Mouse (Mus musculus) testis, adult 10 weeks (tissue): ENCODE results near the gene Srp68. TPM values are rescaled to one million over a fixed set of nuclear protein-coding genes. Genes with fewer than 3 reads are reported as not detected.

Source experiments
- polyA plus RNA-seq: library from polyadenylated mRNA; stranded (reverse); fragments of 350-450 nt; fragmentation: Illumina TruSeq; extraction: RNeasy Lipid Tissue Mini Kit (QIAGEN cat#74804); gene quantifications from one replicate; pipeline ENCODE4 v1.2.3, GENCODE M21; 2014; ENCODE audit warnings: low read depth, low replicate concordance

Gene Srp68
- polyA plus RNA-seq = 10.5 TPM

GRCm38 (mm10) chr11:116274045-116274666 is at the start of gene Srp68:
Gene Srp68, minus strand, starts transcription at chr11:116274217.

GRCm38 (mm10) chr11:116307019-116307725 is 33.2 kb upstream of the Srp68 start, which contains the start of gene Exoc7:
Gene Exoc7, minus strand, starts transcription at chr11:116307233.

GRCm38 (mm10) chr11:116280751-116281663 is 7.0 kb upstream of the Srp68 start, which contains the start of gene Galr2:
Gene Galr2, plus strand, starts transcription at chr11:116280939.

GRCm38 (mm10) chr11:116237742-116238395 is 36.1 kb downstream of the Srp68 start, which contains the start of gene Evpl:
Gene Evpl, minus strand, starts transcription at chr11:116238077.

DNA sequence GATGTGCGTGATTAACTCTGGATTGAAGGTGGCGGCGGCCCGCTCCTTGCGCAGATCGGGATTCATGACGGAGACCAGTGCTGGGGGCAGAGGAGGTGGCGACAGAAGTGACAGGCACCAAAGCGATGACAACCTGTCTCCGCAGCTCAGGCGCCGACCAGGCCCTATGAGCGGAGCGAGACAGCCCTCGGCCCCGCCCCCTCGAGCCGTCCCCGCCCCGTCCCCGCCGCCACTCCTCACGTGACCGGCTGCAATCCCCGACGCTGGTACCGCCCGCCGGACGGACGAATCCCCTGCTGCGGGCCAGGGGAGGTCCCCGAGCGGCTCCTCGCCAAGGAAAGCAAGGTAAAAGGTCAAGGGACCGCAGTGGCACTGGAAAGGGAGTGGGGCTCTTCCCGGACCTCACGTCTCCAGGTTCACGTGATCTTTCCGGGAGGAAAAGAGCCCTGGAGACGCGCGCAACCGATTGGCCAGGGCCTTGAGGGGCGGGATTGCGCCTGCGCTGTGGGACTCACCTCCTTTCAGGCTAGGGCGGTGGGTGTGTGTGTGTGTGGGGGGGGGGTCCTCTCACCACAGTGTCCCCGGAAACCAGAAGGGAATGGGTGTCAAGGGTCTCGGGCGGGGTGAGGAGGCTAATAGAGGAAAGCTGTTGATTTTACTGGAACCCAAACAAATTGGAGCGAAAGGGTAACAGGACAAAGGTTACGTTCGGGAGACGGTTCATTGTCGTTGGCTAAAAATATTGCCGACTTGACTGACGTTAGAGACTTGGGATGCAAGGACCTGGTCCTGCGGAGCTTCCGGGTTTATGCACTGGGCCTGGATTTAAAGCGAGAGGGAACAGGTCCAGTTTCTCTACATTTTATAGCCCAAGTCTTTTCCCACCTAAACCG is 75.1 kb downstream of the Srp68 start, which contains the start of the genes Ten1 and Acox1:
TSS of gene Ten1 (plus strand) at position 217 of the 893 bp plus-strand sequence.
TSS of gene Acox1 (minus strand) at position 407 of the 893 bp plus-strand sequence.

Other genes starting within 250 kb of the Srp68 start
- gene H3f3b, start 246.3 kb downstream of the Srp68 start, polyA plus RNA-seq = 711 TPM
- gene Unk, start 243.9 kb downstream of the Srp68 start, polyA plus RNA-seq = 6.0 TPM
- gene Unc13d, start 196.3 kb downstream of the Srp68 start, polyA plus RNA-seq = 0.11 TPM
- 22.9 TPM for gene Wbp2, start 187.2 kb downstream of the Srp68 start, polyA plus RNA-seq
- 0.36 TPM for gene Trim47, start 147.0 kb downstream of the Srp68 start, polyA plus RNA-seq
- gene Trim65, start 143.1 kb downstream of the Srp68 start, polyA plus RNA-seq = 0.45 TPM
- gene Mrpl38, start 135.3 kb downstream of the Srp68 start, polyA plus RNA-seq = 2.2 TPM
- 19.3 TPM for gene Fbf1, start 106.1 kb downstream of the Srp68 start, polyA plus RNA-seq
- 1.5 TPM for gene Ten1, start 75.4 kb downstream of the Srp68 start, polyA plus RNA-seq
- gene Acox1, start 75.2 kb downstream of the Srp68 start, polyA plus RNA-seq = 11.0 TPM
- not detected for gene Evpl, start 36.1 kb downstream of the Srp68 start, polyA plus RNA-seq
- not detected for gene Galr2, start 6.7 kb upstream of the Srp68 start, polyA plus RNA-seq
- gene Exoc7, start 33.0 kb upstream of the Srp68 start, polyA plus RNA-seq = 16.2 TPM
- gene Foxj1, start 61.2 kb upstream of the Srp68 start, polyA plus RNA-seq = 0.76 TPM
- 1.3 TPM for gene Rnf157, start 138.8 kb upstream of the Srp68 start, polyA plus RNA-seq
- 2.8 TPM for gene Ubald2, start 159.9 kb upstream of the Srp68 start, polyA plus RNA-seq
- 61.0 TPM for gene Qrich2, start 192.0 kb upstream of the Srp68 start, polyA plus RNA-seq
- 21.1 TPM for gene Prpsap1, start 220.0 kb upstream of the Srp68 start, polyA plus RNA-seq